Mouse (Mus musculus): ENCODE measurements around the gene Gins3.

DNA sequence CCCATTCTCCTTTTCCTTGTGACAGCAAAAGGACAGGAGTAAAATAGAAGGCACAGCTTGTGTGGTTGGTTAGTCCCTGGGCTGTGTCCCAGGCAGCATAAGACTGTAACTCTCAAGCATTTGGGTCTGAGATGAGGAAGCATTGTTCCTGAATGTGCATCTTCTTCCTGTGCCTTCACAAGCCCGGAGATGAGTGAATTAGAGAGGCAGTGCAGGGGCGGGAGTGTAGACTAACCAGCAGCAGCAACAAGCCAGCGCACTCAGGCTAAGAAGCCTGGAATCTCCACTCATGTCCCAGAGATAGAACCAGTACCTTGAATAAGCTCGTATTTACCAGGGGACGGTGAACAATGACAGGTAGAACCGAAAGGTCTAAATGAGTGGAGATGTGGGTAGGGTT, 28.3 kb downstream of the Gins3 start:
- no peak for TF ChIP-seq CTCF (IDR thresholded peaks at IDR 0.05; ENCODE audit: control insufficient read depth, insufficient read depth, insufficient replicate concordance, low read depth, low read length)
- no peak for TF ChIP-seq POLR2A (IDR thresholded peaks at IDR 0.05; ENCODE audit: control insufficient read depth, low read depth, low read length)
